13 mouse cellular contexts compared by ENCODE assay signal in genomic region chr3:140150530-140150951, GRCm38 (mm10).
A peak's percentile ranks its signal among the peaks of the same experiment; 100 is the strongest.
DNase-seq lines count a peak whose midpoint lies in the region; ATAC-seq and TF ChIP-seq lines count a peak whose summit lies in the region.
"Had no signal": no experiment of that assay in that cellular context is flagged by ENCODE, and none has a peak within 500 bp of the region (broad histone marks: within the 10 kb centered on the region; RNA-seq: fewer than 3 reads in every experiment).

No protein-coding gene starts in this region.

- no peak overlapping the region for H3K4me2 ChIP-seq in forebrain, embryonic 14.5 days (ENCODE audit: low read length)
- no peak overlapping the region; the same call in 1 of the 2 replicates for H3K4me2 ChIP-seq in midbrain, embryonic 15.5 days
- H3K4me2 ChIP-seq: heart, embryonic 11.5 days had no signal

- 10% methylated on average over 7 of the region's 7 CpGs for WGBS in forebrain, embryonic 14.5 days
- 23% methylated on average over 7 of the region's 7 CpGs for WGBS in midbrain, embryonic 15.5 days

- intact Hi-C loops in left cerebral cortex, postnatal 25 days (cut with DNase I) = no loop called here
- intact Hi-C loops in left cerebral cortex, adult 2 months (cut with DNase I) = no loop called here

- peak; percentile 56; the same call in 1 of the 2 replicates for ATAC-seq in forebrain, embryonic 14.5 days
- ATAC-seq in midbrain, embryonic 15.5 days (replicated peaks) = peak; percentile 78
- no peak for ATAC-seq in CD4-positive, CD25-positive, alpha-beta regulatory T cell, adult 4 months

- TF ChIP-seq CTCF in left cerebral cortex, adult 2 months (IDR thresholded peaks at IDR 0.05) = no peak

- H3K27ac ChIP-seq in left cerebral cortex, adult 2 months = no peak overlapping the region
- no peak overlapping the region for H3K27ac ChIP-seq in forebrain, embryonic 14.5 days (ENCODE audit: low read depth, low read length)
- H3K27ac ChIP-seq in midbrain, embryonic 15.5 days = no peak overlapping the region
- H3K27ac ChIP-seq: gastrocnemius, adult 2 months; liver, embryonic 14.5 days had no signal

- DNase-seq in left cerebral cortex, postnatal 25 days (ENCODE audit: low spot score in 2 of 2) = peak; percentile 18 to 35
- no peak for DNase-seq in left cerebral cortex, adult 2 months (ENCODE audit: extremely low spot score in 1 of 2, low spot score in 2 of 2)
- peak; percentile 58 for DNase-seq in brain, adult 2 months (ENCODE audit: low read depth, low spot score)
- peak; percentile 73 for DNase-seq in forebrain, embryonic 14.5 days (ENCODE audit: low spot score)
- DNase-seq in right cerebral cortex, postnatal 36 days (ENCODE audit: low spot score in 2 of 2) = no peak
- DNase-seq: gastrocnemius, adult 2 months; kidney, postnatal 10 days; thymus, postnatal 4 days had no signal

- no peaks in the 10 kb centered on the region for H3K27me3 ChIP-seq in forebrain, embryonic 14.5 days (replicated peaks; ENCODE audit: control insufficient read depth, insufficient read depth, low read length)
- H3K27me3 ChIP-seq in midbrain, embryonic 15.5 days (replicated peaks) = no peaks in the 10 kb centered on the region
- H3K27me3 ChIP-seq: megakaryocyte, embryonic 14.5 days had no signal

- no peaks in the 10 kb centered on the region for H3K4me1 ChIP-seq in forebrain, embryonic 14.5 days (ENCODE audit: control insufficient read depth, insufficient read depth, low read length)
- H3K4me1 ChIP-seq in midbrain, embryonic 15.5 days = no peaks in the 10 kb centered on the region
- H3K4me1 ChIP-seq: megakaryocyte, embryonic 14.5 days had no signal

- H3K4me3 ChIP-seq in left cerebral cortex, adult 2 months = no peak overlapping the region
- H3K4me3 ChIP-seq in forebrain, embryonic 14.5 days (ENCODE audit: low read depth, low read length) = no peak overlapping the region
- H3K4me3 ChIP-seq in midbrain, embryonic 15.5 days = no peak overlapping the region
- H3K4me3 ChIP-seq: gastrocnemius, adult 2 months; megakaryocyte, embryonic 14.5 days had no signal

- no peaks in the 10 kb centered on the region for H3K36me3 ChIP-seq in forebrain, embryonic 14.5 days (ENCODE audit: control insufficient read depth, insufficient read depth, low read length)
- no peaks in the 10 kb centered on the region for H3K36me3 ChIP-seq in midbrain, embryonic 15.5 days (replicated peaks)

- no peak overlapping the region for H3K9ac ChIP-seq in forebrain, embryonic 14.5 days (ENCODE audit: low read length)
- no peak overlapping the region for H3K9ac ChIP-seq in midbrain, embryonic 15.5 days
- H3K9ac ChIP-seq: liver, embryonic 14.5 days had no signal

- no peaks in the 10 kb centered on the region for H3K9me3 ChIP-seq in forebrain, embryonic 14.5 days (replicated peaks; ENCODE audit: control insufficient read depth, low read length)
- no peaks in the 10 kb centered on the region for H3K9me3 ChIP-seq in midbrain, embryonic 15.5 days
- H3K9me3 ChIP-seq: megakaryocyte, embryonic 14.5 days had no signal

Comparison
In these comparisons a context has a peak if more than half of its experiments do, and no peak if none do; other contexts are left out.
1. DNase-seq: peak in left cerebral cortex, postnatal 25 days (2 of 2), brain, adult 2 months (single experiment) and forebrain, embryonic 14.5 days (single experiment); none in left cerebral cortex, adult 2 months (0 of 2) and right cerebral cortex, postnatal 36 days (0 of 2).